Mouse (Mus musculus): Measurements from ENCODE around the gene Ndfip2. TPM values are rescaled to one million over a fixed set of nuclear protein-coding genes. Genes with fewer than 3 reads are reported as not detected.
A peak's percentile ranks its signal among the peaks of the same experiment; 100 is the strongest.

The Ndfip2 gene
- polyA plus RNA-seq, 1 experiment: 34.4 TPM

GRCm38 (mm10) chr14:105254401-105254800 lies 4.0 kb upstream of the Ndfip2 start:
- H3K4me3 ChIP-seq (ENCODE audit: low read depth, low read length): no peak overlapping the region
- no peaks in the 10 kb centered on the region for H3K27me3 ChIP-seq (ENCODE audit: control insufficient read depth, insufficient read depth, low read length, poor library complexity, severe bottlenecking)
- TF ChIP-seq POLR2A (IDR thresholded peaks at IDR 0.05; ENCODE audit: insufficient read depth, low read length) (no peak), CTCF (IDR thresholded peaks at IDR 0.05; ENCODE audit: low read depth, low read length) (no peak), EP300 (IDR thresholded peaks at IDR 0.05; ENCODE audit: insufficient read depth, low read depth, low read length) (no peak)
- H3K9me3 ChIP-seq (replicated peaks; ENCODE audit: control insufficient read depth, insufficient read depth, low read length, poor library complexity, severe bottlenecking): no peaks in the 10 kb centered on the region
- no peaks in the 10 kb centered on the region for H3K4me1 ChIP-seq (ENCODE audit: control insufficient read depth, insufficient read depth, low read length)
- H3K27ac ChIP-seq (ENCODE audit: insufficient read depth, low read length): no peak overlapping the region
- H3K36me3 ChIP-seq (ENCODE audit: control insufficient read depth, insufficient read depth, low read length, poor library complexity, severe bottlenecking): no peaks in the 10 kb centered on the region
- no peak overlapping the region for H3K9ac ChIP-seq (ENCODE audit: low read depth, poor library complexity, severe bottlenecking)

- Histone ChIP-seq H3K36me3 (ENCODE audit: control insufficient read depth, insufficient read depth, low read length, poor library complexity, severe bottlenecking) (no peaks in the 10 kb centered on the region), H3K27me3 (ENCODE audit: control insufficient read depth, insufficient read depth, low read length, poor library complexity, severe bottlenecking) (no peaks in the 10 kb centered on the region), H3K4me1 (ENCODE audit: control insufficient read depth, insufficient read depth, low read length) (no peaks in the 10 kb centered on the region), H3K4me3 (ENCODE audit: low read depth, low read length) (no peak overlapping the region), H3K9me3 (replicated peaks; ENCODE audit: control insufficient read depth, insufficient read depth, low read length, poor library complexity, severe bottlenecking) (no peaks in the 10 kb centered on the region), H3K9ac (ENCODE audit: low read depth, poor library complexity, severe bottlenecking) (no peak overlapping the region), H3K27ac (ENCODE audit: insufficient read depth, low read length) (no peak overlapping the region)
- TF ChIP-seq CTCF (IDR thresholded peaks at IDR 0.05; ENCODE audit: low read depth, low read length) (no peak), EP300 (IDR thresholded peaks at IDR 0.05; ENCODE audit: insufficient read depth, low read depth, low read length) (no peak), POLR2A (IDR thresholded peaks at IDR 0.05; ENCODE audit: insufficient read depth, low read length) (no peak)
Measured at GRCm38 (mm10) chr14:105255620-105256019, 2.8 kb upstream of the Ndfip2 start.

GRCm38 (mm10) chr14:105259035-105259880 lies 885 bp downstream of the Ndfip2 start:
- H3K9ac ChIP-seq (ENCODE audit: low read depth, poor library complexity, severe bottlenecking): peak overlapping the region; percentile 85
- no peaks in the 10 kb centered on the region for H3K9me3 ChIP-seq (replicated peaks; ENCODE audit: control insufficient read depth, insufficient read depth, low read length, poor library complexity, severe bottlenecking)
- no peak for TF ChIP-seq EP300 (IDR thresholded peaks at IDR 0.05; ENCODE audit: insufficient read depth, low read depth, low read length)
- TF ChIP-seq CTCF (IDR thresholded peaks at IDR 0.05; ENCODE audit: low read depth, low read length): no peak
- no peak for TF ChIP-seq POLR2A (IDR thresholded peaks at IDR 0.05; ENCODE audit: insufficient read depth, low read length)
- no peak overlapping the region for H3K27ac ChIP-seq (ENCODE audit: insufficient read depth, low read length)
- H3K36me3 ChIP-seq (ENCODE audit: control insufficient read depth, insufficient read depth, low read length, poor library complexity, severe bottlenecking): no peaks in the 10 kb centered on the region
- H3K4me3 ChIP-seq (ENCODE audit: low read depth, low read length): peak overlapping the region; percentile 81
- no peaks in the 10 kb centered on the region for H3K4me1 ChIP-seq (ENCODE audit: control insufficient read depth, insufficient read depth, low read length)
- no peaks in the 10 kb centered on the region for H3K27me3 ChIP-seq (ENCODE audit: control insufficient read depth, insufficient read depth, low read length, poor library complexity, severe bottlenecking)

- Histone ChIP-seq H3K9ac (ENCODE audit: low read depth, poor library complexity, severe bottlenecking) (no peak overlapping the region), H3K4me3 (ENCODE audit: low read depth, low read length) (no peak overlapping the region), H3K27me3 (ENCODE audit: control insufficient read depth, insufficient read depth, low read length, poor library complexity, severe bottlenecking) (no peaks in the 10 kb centered on the region), H3K36me3 (ENCODE audit: control insufficient read depth, insufficient read depth, low read length, poor library complexity, severe bottlenecking) (no peaks in the 10 kb centered on the region), H3K4me1 (ENCODE audit: control insufficient read depth, insufficient read depth, low read length) (no peaks in the 10 kb centered on the region), H3K9me3 (replicated peaks; ENCODE audit: control insufficient read depth, insufficient read depth, low read length, poor library complexity, severe bottlenecking) (no peaks in the 10 kb centered on the region), H3K27ac (ENCODE audit: insufficient read depth, low read length) (no peak overlapping the region)
- no peak for TF ChIP-seq CTCF (IDR thresholded peaks at IDR 0.05; ENCODE audit: low read depth, low read length)
- no peak for TF ChIP-seq POLR2A (IDR thresholded peaks at IDR 0.05; ENCODE audit: insufficient read depth, low read length)
- TF ChIP-seq EP300 (IDR thresholded peaks at IDR 0.05; ENCODE audit: insufficient read depth, low read depth, low read length): no peak
Measured at GRCm38 (mm10) chr14:105262923-105263322, 4.5 kb downstream of the Ndfip2 start.

- Histone ChIP-seq H3K9ac (ENCODE audit: low read depth, poor library complexity, severe bottlenecking) (no peak overlapping the region), H3K27ac (ENCODE audit: insufficient read depth, low read length) (no peak overlapping the region), H3K4me1 (ENCODE audit: control insufficient read depth, insufficient read depth, low read length) (no peaks in the 10 kb centered on the region), H3K36me3 (ENCODE audit: control insufficient read depth, insufficient read depth, low read length, poor library complexity, severe bottlenecking) (no peaks in the 10 kb centered on the region), H3K4me3 (ENCODE audit: low read depth, low read length) (no peak overlapping the region), H3K9me3 (replicated peaks; ENCODE audit: control insufficient read depth, insufficient read depth, low read length, poor library complexity, severe bottlenecking) (no peaks in the 10 kb centered on the region), H3K27me3 (ENCODE audit: control insufficient read depth, insufficient read depth, low read length, poor library complexity, severe bottlenecking) (no peaks in the 10 kb centered on the region)
- TF ChIP-seq CTCF (IDR thresholded peaks at IDR 0.05; ENCODE audit: low read depth, low read length): no peak
- TF ChIP-seq POLR2A (IDR thresholded peaks at IDR 0.05; ENCODE audit: insufficient read depth, low read length): no peak
- no peak for TF ChIP-seq EP300 (IDR thresholded peaks at IDR 0.05; ENCODE audit: insufficient read depth, low read depth, low read length)
Measured at GRCm38 (mm10) chr14:105267095-105267494, 8.7 kb downstream of the Ndfip2 start.

GRCm38 (mm10) chr14:105272030-105272429 lies 13.7 kb downstream of the Ndfip2 start:
- Histone ChIP-seq H3K9ac (ENCODE audit: low read depth, poor library complexity, severe bottlenecking) (no peak overlapping the region), H3K27ac (ENCODE audit: insufficient read depth, low read length) (no peak overlapping the region), H3K4me3 (ENCODE audit: low read depth, low read length) (no peak overlapping the region), H3K9me3 (replicated peaks; ENCODE audit: control insufficient read depth, insufficient read depth, low read length, poor library complexity, severe bottlenecking) (no peaks in the 10 kb centered on the region), H3K36me3 (ENCODE audit: control insufficient read depth, insufficient read depth, low read length, poor library complexity, severe bottlenecking) (no peaks in the 10 kb centered on the region), H3K4me1 (ENCODE audit: control insufficient read depth, insufficient read depth, low read length) (no peaks in the 10 kb centered on the region), H3K27me3 (ENCODE audit: control insufficient read depth, insufficient read depth, low read length, poor library complexity, severe bottlenecking) (no peaks in the 10 kb centered on the region)
- no peak for TF ChIP-seq CTCF (IDR thresholded peaks at IDR 0.05; ENCODE audit: low read depth, low read length)
- TF ChIP-seq EP300 (IDR thresholded peaks at IDR 0.05; ENCODE audit: insufficient read depth, low read depth, low read length): no peak
- no peak for TF ChIP-seq POLR2A (IDR thresholded peaks at IDR 0.05; ENCODE audit: insufficient read depth, low read length)

All from ES-Bruce4 (cell line).